Mouse (Mus musculus) olfactory bulb, adult 2 months (tissue): Measurements from ENCODE around the gene Dip2c. TPM values are rescaled to one million over a fixed set of nuclear protein-coding genes. Genes with fewer than 3 reads are reported as not detected.

Experiments used
- H3K27ac ChIP-seq: fragments of 200-500 bp; 2 replicates; pipeline ENCODE4 v1.5.1; 2012; ENCODE audit warnings: low read depth, low read length; ENCODE audit not compliant: insufficient read depth
- H3K4me1 ChIP-seq: fragments of 200-500 bp; 2 replicates; pipeline ENCODE4 v1.6.1; 2012; ENCODE audit warnings: low read length; ENCODE audit not compliant: control insufficient read depth, insufficient read depth
- H3K4me3 ChIP-seq: fragments of 200-500 bp; 2 replicates; pipeline ENCODE4 v1.5.1; 2012; ENCODE audit warnings: mild to moderate bottlenecking, low read depth, low read length, moderate library complexity; ENCODE audit not compliant: insufficient read depth
- CTCF ChIP-seq: fragments of 200-500 bp; IDR thresholded peaks from 2 replicates; pipeline ENCODE4 v1.5.1; 2012; ENCODE audit warnings: low read depth, mild to moderate bottlenecking, low read length, moderate library complexity; ENCODE audit not compliant: insufficient read depth
- POLR2A ChIP-seq: fragments of 200-500 bp; IDR thresholded peaks from 2 replicates; pipeline ENCODE4 v1.6.1; 2012; ENCODE audit warnings: mild to moderate bottlenecking, low read depth, low read length, moderate library complexity; ENCODE audit not compliant: insufficient read depth
- WGBS: fragments of 180-500 bp; shearing (Covaris S2); methylation state at CpG from one replicate; pipeline ENCODE4 v1.1.7; 2018; 5-methylcytosine and 5-hydroxymethylcytosine counted together
- polyA plus RNA-seq: library from polyadenylated mRNA; stranded (reverse); fragments of >200 nt; gene quantifications from 2 replicates; pipeline ENCODE4 v1.2.4, GENCODE M21; 2012; ENCODE audit warnings: low replicate concordance; ENCODE audit not compliant: missing spikeins, insufficient read depth, insufficient read length

Dip2c gene
- polyA plus RNA-seq, 1 experiment, result 117 TPM

GRCm38 (mm10) chr13:9314099-9314712, 37.9 kb downstream of the Dip2c start:
- Histone ChIP-seq H3K4me3 (no peak overlapping the region), H3K4me1 (no peaks in the 10 kb centered on the region), H3K27ac (no peak overlapping the region)
- WGBS, result 41% methylated on average over 2 of the region's 2 CpGs
- no peak for TF ChIP-seq CTCF
- TF ChIP-seq POLR2A, result no peak

DNA sequence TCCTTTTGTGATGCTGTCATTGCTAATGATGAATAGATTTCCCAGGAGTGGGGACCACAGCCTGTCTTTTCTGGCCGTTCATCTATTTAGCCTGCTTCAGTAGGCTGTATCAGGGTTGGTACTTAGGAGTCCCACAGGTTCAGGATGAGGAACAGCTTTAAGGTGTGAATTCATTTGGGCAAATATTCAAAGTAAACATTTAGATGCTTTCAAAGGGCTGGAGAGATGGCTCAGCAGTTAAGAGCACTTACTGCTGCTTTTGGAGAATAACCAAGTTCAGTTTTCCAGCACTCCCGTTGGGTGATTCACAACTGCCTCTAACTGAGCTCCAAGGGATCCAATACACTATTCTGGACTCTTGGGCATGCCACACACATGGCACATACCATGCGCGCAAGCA, 38.4 kb downstream of the Dip2c start:
- Histone ChIP-seq H3K27ac (no peak overlapping the region), H3K4me1 (0 out of 2 replicates have a peak, but pooled peaks cover under 1% of the 10 kb centered on the region), H3K4me3 (no peak overlapping the region)
- 58% methylated on average over 4 of the region's 4 CpGs for WGBS
- TF ChIP-seq CTCF (no peak), POLR2A (no peak)

- TF ChIP-seq CTCF, result no peak
- no peak for TF ChIP-seq POLR2A
- Histone ChIP-seq H3K4me3 (no peak overlapping the region), H3K27ac (no peak overlapping the region), H3K4me1 (0 out of 2 replicates have a peak, but pooled peaks cover 2% of the 10 kb centered on the region)
- WGBS, result 94% methylated on average over 2 of the region's 2 CpGs
Measured at GRCm38 (mm10) chr13:9319745-9320144, 43.4 kb downstream of the Dip2c start.

DNA sequence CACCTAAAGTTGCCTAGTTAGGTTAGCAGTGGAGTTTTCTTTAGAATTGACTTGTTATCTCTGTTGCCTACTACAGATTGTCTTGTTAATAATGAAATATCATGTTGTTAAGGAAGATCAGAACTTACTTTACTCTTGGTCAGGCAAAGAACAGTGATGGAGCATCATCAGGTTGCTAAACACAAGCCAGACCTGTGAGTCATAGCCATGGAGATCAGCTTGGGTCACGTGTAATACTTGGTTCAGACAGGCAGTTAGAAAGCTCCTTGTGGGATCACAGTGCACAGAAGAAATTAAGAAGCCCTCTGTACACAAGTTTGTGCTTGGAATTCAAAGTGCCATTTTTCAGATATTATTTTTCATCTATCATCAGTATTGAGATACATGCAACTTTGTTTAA, 48.9 kb downstream of the Dip2c start:
- 26% methylated on average over 1 of the region's 1 CpGs for WGBS
- Histone ChIP-seq H3K4me3 (no peak overlapping the region), H3K27ac (no peak overlapping the region), H3K4me1 (peaks cover 4% of the 10 kb centered on the region)
- no peak for TF ChIP-seq POLR2A
- TF ChIP-seq CTCF, result no peak

DNA sequence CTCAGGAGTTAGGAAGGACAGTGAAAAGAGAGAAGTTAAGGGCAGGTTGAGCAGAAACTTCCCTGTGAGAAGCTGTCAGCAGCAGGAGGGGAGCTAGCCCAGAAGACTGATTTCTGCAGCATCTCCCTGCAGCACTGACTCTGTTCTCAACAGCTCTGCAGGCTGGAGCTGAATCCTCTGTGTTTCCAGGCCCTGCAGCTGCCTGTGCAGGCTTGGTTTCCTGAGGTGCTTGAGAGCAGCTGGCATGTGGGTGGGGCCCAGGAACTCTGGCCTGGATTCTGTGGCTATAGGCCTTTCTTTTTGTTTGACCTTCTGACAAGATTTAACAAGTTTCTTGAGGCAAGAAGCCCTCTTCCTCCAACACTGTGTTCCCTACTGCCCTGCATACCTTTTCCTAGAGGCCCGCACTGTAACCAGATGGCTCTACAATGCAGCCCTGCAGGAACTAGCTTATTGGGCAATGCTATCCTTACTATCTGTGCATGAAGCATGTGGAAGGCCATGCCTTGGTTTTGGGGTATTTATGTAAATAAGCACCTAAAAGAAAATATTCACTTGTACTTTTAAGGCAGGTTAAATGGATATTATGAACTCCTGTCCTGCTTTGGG, 53.1 kb downstream of the Dip2c start:
- no peak for TF ChIP-seq POLR2A
- TF ChIP-seq CTCF, result no peak
- Histone ChIP-seq H3K4me3 (no peak overlapping the region), H3K27ac (no peak overlapping the region), H3K4me1 (peaks cover 6% of the 10 kb centered on the region)
- 83% methylated on average over 1 of the region's 1 CpGs for WGBS

GRCm38 (mm10) chr13:9333187-9333586, 56.9 kb downstream of the Dip2c start:
- TF ChIP-seq POLR2A (no peak), CTCF (no peak)
- Histone ChIP-seq H3K4me3 (no peak overlapping the region), H3K4me1 (peaks cover 8% of the 10 kb centered on the region), H3K27ac (no peak overlapping the region)

DNA sequence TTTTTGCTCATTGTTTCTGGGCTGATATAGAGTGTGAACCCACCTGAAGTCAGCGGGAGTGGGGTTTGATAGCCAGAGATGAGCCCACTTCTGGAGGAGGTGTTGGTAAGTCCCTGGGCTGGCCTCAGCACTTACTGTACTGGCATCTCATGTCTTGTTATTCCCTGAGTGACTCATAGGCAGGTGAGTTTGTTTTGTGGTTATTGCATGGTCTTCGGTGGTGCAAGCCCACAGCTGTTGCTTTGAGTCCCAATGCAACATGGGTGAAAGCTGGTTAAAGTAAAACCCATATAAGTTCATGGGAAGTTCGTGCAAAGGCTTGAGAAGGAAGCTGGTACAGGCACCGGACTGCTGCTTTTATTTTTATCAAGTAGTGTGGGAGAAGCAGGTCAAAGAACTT, 64.0 kb downstream of the Dip2c start:
- 0 out of 2 replicates have a peak, but pooled peaks cover 2% of the 10 kb centered on the region for H3K4me1 ChIP-seq
- TF ChIP-seq POLR2A (no peak), CTCF (no peak)
- no peak overlapping the region for H3K27ac ChIP-seq
- no peak overlapping the region for H3K4me3 ChIP-seq
- WGBS, result 93% methylated on average over 4 of the region's 4 CpGs

DNA sequence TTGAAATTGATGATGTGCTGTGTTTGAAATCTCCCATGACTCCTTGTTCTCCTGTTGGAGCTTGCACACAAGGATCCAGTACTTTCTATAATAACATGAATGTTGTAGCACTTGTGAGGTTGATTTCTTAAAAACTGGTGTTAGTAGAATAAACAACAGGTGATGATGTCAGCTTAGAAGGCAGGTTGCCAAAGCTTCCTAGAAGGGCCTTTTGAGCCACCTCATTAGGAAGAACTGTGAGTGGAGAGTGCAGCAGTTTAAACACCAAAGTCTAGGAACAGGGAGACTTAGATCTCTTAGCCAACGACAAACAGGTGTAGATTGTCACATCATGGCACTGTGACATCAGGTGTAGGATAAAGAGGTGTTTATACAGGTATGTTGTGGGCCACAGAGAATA, 66.4 kb downstream of the Dip2c start:
- 89% methylated on average over 1 of the region's 1 CpGs for WGBS

DNA sequence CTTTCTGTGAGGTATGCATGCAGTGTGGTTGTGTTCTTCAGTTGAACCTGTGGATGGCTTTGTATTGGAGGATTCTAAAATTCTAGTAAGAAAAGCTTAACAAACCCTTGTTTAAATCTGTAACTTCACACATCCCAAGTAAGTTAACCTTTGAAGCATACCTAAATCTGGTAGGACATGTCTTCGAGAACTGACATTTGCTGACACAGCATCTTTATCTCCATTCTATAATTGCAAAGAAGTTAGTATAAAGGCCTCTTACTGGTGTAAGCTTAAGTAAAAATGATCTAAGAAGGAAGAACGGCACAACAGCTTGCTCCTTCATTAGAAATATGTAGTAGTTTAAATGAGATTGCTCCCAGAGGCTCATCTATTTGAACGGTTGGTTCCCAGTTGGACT, 71.1 kb downstream of the Dip2c start:
- WGBS, result 85% methylated on average over 3 of the region's 3 CpGs
- no peak overlapping the region for H3K27ac ChIP-seq
- TF ChIP-seq CTCF (no peak), POLR2A (no peak)
- no peak overlapping the region for H3K4me3 ChIP-seq
- H3K4me1 ChIP-seq, result peaks cover 5% of the 10 kb centered on the region

More for the DNA sequence above, 66.4 kb downstream of the Dip2c start:
- Histone ChIP-seq H3K27ac (no peak overlapping the region), H3K4me3 (no peak overlapping the region), H3K4me1 (no peaks in the 10 kb centered on the region)
- TF ChIP-seq CTCF (no peak), POLR2A (no peak)
